Mouse (Mus musculus) liver, embryonic 13.5 days (tissue): ENCODE measurements around the gene Wdr19. TPM values are rescaled to one million over a fixed set of nuclear protein-coding genes. Genes with fewer than 3 reads are reported as not detected.

Experiments
- ATAC-seq: fragments of 200-750 bp; cut with Nextera tagmentation; 2 replicates; pipeline ENCODE4 v1.8.0; 2017; ENCODE audit warnings: low read depth, mild to moderate bottlenecking, moderate number of reproducible peaks, moderate library complexity
- DNase-seq: peaks from one replicate; pipeline ENCODE4 v3.0.0; 2022
- H3K27ac ChIP-seq: fragments of 300-500 bp; sonication (generic); 2 replicates; pipeline ENCODE4 v1.5.1; 2015; ENCODE audit warnings: moderate library complexity, mild to moderate bottlenecking, inconsistent platforms
- H3K27me3 ChIP-seq: fragments of 300-500 bp; sonication (generic); 2 replicates; pipeline ENCODE4 v1.6.1; 2015; ENCODE audit warnings: mild to moderate bottlenecking, inconsistent platforms
- H3K36me3 ChIP-seq: fragments of 300-500 bp; sonication (generic); 2 replicates; pipeline ENCODE4 v1.6.1; 2015; ENCODE audit warnings: mild to moderate bottlenecking, inconsistent platforms
- H3K4me1 ChIP-seq: fragments of 300-500 bp; sonication (generic); replicated peaks from 2 replicates; pipeline ENCODE4 v1.6.1; 2015; ENCODE audit warnings: inconsistent platforms
- H3K4me2 ChIP-seq: fragments of 300-500 bp; sonication (generic); 2 replicates; pipeline ENCODE4 v1.6.1; 2015; ENCODE audit warnings: inconsistent platforms, mild to moderate bottlenecking, moderate library complexity
- H3K4me3 ChIP-seq: fragments of 300-500 bp; sonication (generic); replicated peaks from 2 replicates; pipeline ENCODE4 v1.5.1; 2015; ENCODE audit warnings: mild to moderate bottlenecking, inconsistent platforms
- H3K9ac ChIP-seq: fragments of 300-500 bp; sonication (generic); 2 replicates; pipeline ENCODE4 v1.6.1; 2015; ENCODE audit warnings: mild to moderate bottlenecking, inconsistent platforms
- H3K9me3 ChIP-seq: fragments of 300-500 bp; sonication (generic); replicated peaks from 2 replicates; pipeline ENCODE4 v1.6.1; 2016; ENCODE audit warnings: inconsistent platforms
- WGBS: fragments of 180-500 bp; shearing (Covaris S2); methylation state at CpG from one replicate; pipeline ENCODE4 v1.1.7; 2015; ENCODE audit not compliant: insufficient replicate concordance; 5-methylcytosine and 5-hydroxymethylcytosine counted together
- polyA plus RNA-seq: library from polyadenylated mRNA; unstranded; fragments of >200 nt; fragmentation: Nextera tagmentation; extraction: Ambion mirVana; gene quantifications from 2 replicates; pipeline ENCODE4 v1.2.1, GENCODE M21; 2015

Wdr19 gene
- polyA plus RNA-seq, 1 experiment from 2014 or later, result 0.61 TPM

DNA sequence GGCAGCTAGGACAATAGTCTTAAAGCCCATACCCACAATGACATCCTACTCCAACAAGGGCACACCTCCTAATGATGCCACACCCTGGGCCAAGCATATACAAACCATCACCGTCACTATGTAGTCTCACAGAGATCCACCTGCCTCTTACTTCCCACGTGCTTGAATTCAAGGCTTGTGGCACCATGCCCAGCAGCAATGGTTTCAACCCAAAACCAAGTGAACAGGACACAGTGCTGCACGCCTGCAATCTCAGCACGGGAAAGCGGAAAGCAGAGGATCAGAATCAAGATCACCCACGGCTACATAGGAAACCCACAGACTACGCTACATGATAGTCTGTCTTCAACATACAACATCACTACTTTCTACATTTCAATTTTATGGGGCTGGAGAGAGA lies 108.7 kb downstream of the Wdr19 start:
- no peak for ATAC-seq
- H3K27me3 ChIP-seq, result no peaks in the 10 kb centered on the region
- no peak overlapping the region for H3K4me2 ChIP-seq
- no peak overlapping the region for H3K4me3 ChIP-seq
- 93% methylated on average over 7 of the region's 7 CpGs for WGBS
- no peak overlapping the region for H3K9ac ChIP-seq
- no peak for DNase-seq
- H3K36me3 ChIP-seq, result peaks cover 72% of the 10 kb centered on the region
- H3K27ac ChIP-seq, result no peak overlapping the region
- no peaks in the 10 kb centered on the region for H3K9me3 ChIP-seq
- H3K4me1 ChIP-seq, result no peaks in the 10 kb centered on the region

- DNase-seq (no peak), ATAC-seq (no peak)
- no peaks in the 10 kb centered on the region for H3K27me3 ChIP-seq
- WGBS, result 71% methylated on average over 3 of the region's 3 CpGs
- no peak overlapping the region for H3K27ac ChIP-seq
- no peak overlapping the region for H3K9ac ChIP-seq
- peaks cover 74% of the 10 kb centered on the region for H3K36me3 ChIP-seq
- no peak overlapping the region for H3K4me2 ChIP-seq
- H3K9me3 ChIP-seq, result no peaks in the 10 kb centered on the region
- H3K4me3 ChIP-seq, result no peak overlapping the region
- no peaks in the 10 kb centered on the region for H3K4me1 ChIP-seq
Measured at GRCm38 (mm10) chr5:65308866-65309265, 109.4 kb downstream of the Wdr19 start.

Other genes with a start within 250 kb of the Wdr19 start
- 0.37 and 0.40 TPM in 2 replicates for gene Tlr6, start 239.6 kb upstream of the Wdr19 start, polyA plus RNA-seq
- 12.3 and 14.7 TPM in 2 replicates for gene Fam114a1, start 229.6 kb upstream of the Wdr19 start, polyA plus RNA-seq
- gene Tmem156, start 107.6 kb upstream of the Wdr19 start, polyA plus RNA-seq, result 0.44 and 0.55 TPM in 2 replicates
- gene Klhl5, start 92.2 kb upstream of the Wdr19 start, polyA plus RNA-seq, result 3.9 and 4.4 TPM in 2 replicates
- 52.0 and 62.8 TPM in 2 replicates for gene Rfc1, start 136.0 kb downstream of the Wdr19 start, polyA plus RNA-seq
- gene Klb, start 148.6 kb downstream of the Wdr19 start, polyA plus RNA-seq, result 8.7 and 10.0 TPM in 2 replicates
- gene Rpl9, start 191.7 kb downstream of the Wdr19 start, polyA plus RNA-seq, result 731 and 782 TPM in 2 replicates
- gene Lias, start 191.8 kb downstream of the Wdr19 start, polyA plus RNA-seq, result 48.6 and 53.2 TPM in 2 replicates
- gene Ugdh, start 236.3 kb downstream of the Wdr19 start, polyA plus RNA-seq, result 16.7 and 19.0 TPM in 2 replicates